Mouse (Mus musculus): ENCODE results near the gene Ankrd12. TPM values are rescaled to one million over a fixed set of nuclear protein-coding genes. Genes with fewer than 3 reads are reported as not detected.

Gene Ankrd12
- total and polyA plus RNA-seq, 3 experiments = 9.6 to 13.3 TPM; not detected in 1

GRCm38 (mm10) chr17:66112166-66112565, 35.3 kb upstream of the Ankrd12 start (continued):
- TF ChIP-seq TCF12 (IDR thresholded peaks at IDR 0.05; ENCODE audit: low read depth, low read length) = no peak

GRCm38 (mm10) chr17:66111402-66111959, 34.6 kb upstream of the Ankrd12 start, which contains the start of gene Washc1:
Washc1 (plus strand) TSS chr17:66111545.
- DNase-seq (ENCODE audit: low read depth, low spot score) = peak; percentile 96
- Histone ChIP-seq H3K79me2 (ENCODE audit: control insufficient read depth, insufficient read depth, low read length, poor library complexity) (peaks cover 12% of the 10 kb centered on the region), H3K27me3 (ENCODE audit: control insufficient read depth in 1 of 2, insufficient read depth in 2 of 2, low read length in 2 of 2) (no peaks in the 10 kb centered on the region), H3K4me3 (ENCODE audit: control insufficient read depth in 1 of 2, insufficient read depth in 1 of 2, low read depth in 2 of 2, low read length in 2 of 2) (peak within 1 kb of the TSS; percentile 78 to 90), H3K4me1 (ENCODE audit: control insufficient read depth in 1 of 2, insufficient read depth in 2 of 2, low read length in 2 of 2) (peaks cover 0 to 11% of the 10 kb centered on the region in 2 experiments; a peak in 3 of 4 replicates), H3K9me3 (replicated peaks; ENCODE audit: insufficient read depth, low read length) (no peaks in the 10 kb centered on the region), H3K36me3 (ENCODE audit: control insufficient read depth in 1 of 2, insufficient read depth in 2 of 2, low read length in 2 of 2) (peaks cover 0 to 8% of the 10 kb centered on the region in 2 experiments), H3K27ac (ENCODE audit: control insufficient read depth, low read depth, low read length) (peak within 1 kb of the TSS; percentile 51), H3K9ac (ENCODE audit: control insufficient read depth, low read depth, low read length, poor library complexity, severe bottlenecking) (peak within 1 kb of the TSS; percentile 78)
- peak; percentile 69 to 74; a peak in 3 of 4 replicates for TF ChIP-seq POLR2A (IDR thresholded peaks at IDR 0.05; ENCODE audit: control insufficient read depth in 1 of 2, insufficient read depth in 1 of 2, low read depth in 1 of 2, low read length in 2 of 2, poor library complexity in 1 of 2)
- peak in 1 of 2 experiments; percentile 14; a peak in 1 of 4 replicates for TF ChIP-seq EP300 (IDR thresholded peaks at IDR 0.05; ENCODE audit: low read depth in 1 of 2, low read length in 2 of 2)
- no peak for TF ChIP-seq E2F4 (IDR thresholded peaks at IDR 0.05; ENCODE audit: borderline replicate concordance, low read depth, low read length)
- TF ChIP-seq RCOR1 (IDR thresholded peaks at IDR 0.05; ENCODE audit: low read depth, low read length) = no peak; the same call in 1 of the 2 replicates
- no peak; the same call in 1 of the 2 replicates for TF ChIP-seq MAX (IDR thresholded peaks at IDR 0.05; ENCODE audit: low read length)
- peak; percentile 37; the same call in 1 of the 2 replicates for TF ChIP-seq ZMIZ1 (IDR thresholded peaks at IDR 0.05; ENCODE audit: low read depth, low read length)
- no peak for TF ChIP-seq CTCF (IDR thresholded peaks at IDR 0.05 in 2 of 3, conservative IDR thresholded peaks at IDR 0.05 in 1 of 3; ENCODE audit: control insufficient read depth in 1 of 3, insufficient read depth in 1 of 3, low read depth in 2 of 3, low read length in 3 of 3, poor library complexity in 1 of 3, severe bottlenecking in 1 of 3)
- TF ChIP-seq HCFC1 (IDR thresholded peaks at IDR 0.05; ENCODE audit: low read depth, low read length) = peak; percentile 86
- TF ChIP-seq ETS1 (IDR thresholded peaks at IDR 0.05; ENCODE audit: low read depth, low read length) = peak; percentile 62; the same call in 1 of the 2 replicates
- TF ChIP-seq MYC (IDR thresholded peaks at IDR 0.05; ENCODE audit: low read depth, low read length) = peak; percentile 8; the same call in 1 of the 2 replicates
- TF ChIP-seq MXI1 (IDR thresholded peaks at IDR 0.05; ENCODE audit: low read depth, low read length) = peak; percentile 89
- peak; percentile 52; the same call in 1 of the 2 replicates for TF ChIP-seq KAT2A (conservative IDR thresholded peaks at IDR 0.05; ENCODE audit: low read depth, low read length)
- TF ChIP-seq POLR2AphosphoS5 (IDR thresholded peaks at IDR 0.05; ENCODE audit: borderline replicate concordance, low read depth, low read length) = no peak
- TF ChIP-seq USF2 (IDR thresholded peaks at IDR 0.05; ENCODE audit: borderline replicate concordance in 1 of 2, insufficient read depth in 1 of 2, low read depth in 1 of 2, low read length in 2 of 2) = 0 out of 4 replicates have a peak, but pooled peaks of 1 of the 2 experiments have one; percentile 44
- 0 out of 2 replicates have a peak, but pooled peaks have one; percentile 12 for TF ChIP-seq NRF1 (IDR thresholded peaks at IDR 0.05; ENCODE audit: insufficient read depth, low read depth, low read length, poor library complexity, severe bottlenecking)
- TF ChIP-seq SMC3 (IDR thresholded peaks at IDR 0.05; ENCODE audit: low read depth, low read length) = no peak
- peak; percentile 57 for TF ChIP-seq TCF12 (IDR thresholded peaks at IDR 0.05; ENCODE audit: low read depth, low read length)
- peak; percentile 77 for TF ChIP-seq POLR2AphosphoS2 (IDR thresholded peaks at IDR 0.05; ENCODE audit: low read length)
- no peak for TF ChIP-seq CHD2 (IDR thresholded peaks at IDR 0.05; ENCODE audit: low read length)
- no peak for TF ChIP-seq MAFK (IDR thresholded peaks at IDR 0.05; ENCODE audit: borderline replicate concordance, low read depth, low read length)
- TF ChIP-seq BHLHE40 (IDR thresholded peaks at IDR 0.05; ENCODE audit: borderline replicate concordance, low read depth, low read length) = peak; percentile 100
- TF ChIP-seq ZC3H11A (IDR thresholded peaks at IDR 0.05; ENCODE audit: low read depth, low read length) = no peak
- peak; percentile 80 for TF ChIP-seq NELFE (IDR thresholded peaks at IDR 0.05; ENCODE audit: low read depth, low read length)
- peak; percentile 98 for TF ChIP-seq SIN3A (IDR thresholded peaks at IDR 0.05; ENCODE audit: low read length)
- TF ChIP-seq ZNF384 (IDR thresholded peaks at IDR 0.05; ENCODE audit: low read depth, low read length) = 0 out of 2 replicates have a peak, but pooled peaks have one; percentile 25
- TF ChIP-seq MAZ (IDR thresholded peaks at IDR 0.05; ENCODE audit: low read depth, low read length) = peak; percentile 94; the same call in 1 of the 2 replicates
- no peak for TF ChIP-seq GABPA (IDR thresholded peaks at IDR 0.05; ENCODE audit: low read depth, low read length)
- 0 out of 2 replicates have a peak, but pooled peaks have one; percentile 33 for TF ChIP-seq MYB (IDR thresholded peaks at IDR 0.05; ENCODE audit: low read depth, low read length)
- TF ChIP-seq GATA1 (IDR thresholded peaks at IDR 0.05; ENCODE audit: low read depth, low read length) = no peak
- TF ChIP-seq TBP (IDR thresholded peaks at IDR 0.05; ENCODE audit: low read depth, low read length) = peak; percentile 56; the same call in 1 of the 2 replicates
- TF ChIP-seq MEF2A (IDR thresholded peaks at IDR 0.05; ENCODE audit: extremely low read depth, insufficient replicate concordance, low read depth, low read length, poor library complexity, severe bottlenecking) = no peak
- no peak for TF ChIP-seq TAL1 (IDR thresholded peaks at IDR 0.05; ENCODE audit: low read length)
- 0 out of 2 replicates have a peak, but pooled peaks have one; percentile 66 for TF ChIP-seq CHD1 (IDR thresholded peaks at IDR 0.05; ENCODE audit: low read depth, low read length)
- TF ChIP-seq RAD21 (IDR thresholded peaks at IDR 0.05; ENCODE audit: low read depth, low read length) = no peak
